Mouse (Mus musculus): Measurements from ENCODE around the gene Msh4.

- no peak for TF ChIP-seq GATA1 (IDR thresholded peaks at IDR 0.05; ENCODE audit: borderline replicate concordance, low read length)
- TF ChIP-seq FLI1 (IDR thresholded peaks at IDR 0.05; ENCODE audit: low read length) = no peak
Measured at GRCm38 (mm10) chr3:153837593-153837992, 68.3 kb downstream of the Msh4 start.
